Mouse (Mus musculus) v-Abl transformed pro-B cells (cell line): ENCODE data around the gene Fzd9.

Experiments
- in situ Hi-C, 2 experiments: fragments of 400-800 bp; cut with MboI; formaldehyde crosslinking; loops; one replicate each; pipeline ENCODE4 v1.15.1; 2025; ENCODE audit not compliant: unreplicated experiment in 2 of 2

Fzd9 gene

GRCm38 (mm10) chr5:135250186-135251078, 598 bp downstream of the Fzd9 start:
- in situ Hi-C loops = no loop called here

GRCm38 (mm10) chr5:135248956-135249676, 1.9 kb downstream of the Fzd9 start:
- in situ Hi-C loops = no loop called here

GRCm38 (mm10) chr5:135247337-135247736, 3.7 kb downstream of the Fzd9 start:
- in situ Hi-C loops = no loop called here

DNA sequence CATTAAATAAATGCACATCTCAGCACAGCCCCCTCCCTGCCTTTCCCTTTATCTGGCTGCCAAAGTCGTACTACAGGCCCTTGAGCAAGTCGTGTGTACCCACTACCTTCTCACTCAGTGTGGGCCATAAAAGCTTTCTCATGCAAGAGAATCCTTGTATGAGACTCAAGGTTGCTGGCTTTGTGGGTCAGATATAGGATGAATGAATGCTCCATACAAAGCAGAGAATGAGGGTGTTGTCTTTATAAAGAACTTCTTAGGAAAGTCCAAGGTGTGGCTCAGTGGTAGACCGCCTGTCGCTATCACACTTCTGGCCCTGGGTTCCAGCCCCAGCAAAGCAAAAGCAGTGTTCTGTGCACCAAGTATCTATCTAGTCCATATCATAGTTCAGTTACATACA, 4.5 kb downstream of the Fzd9 start:
- in situ Hi-C loops = no loop called here

GRCm38 (mm10) chr5:135243166-135243565, 7.9 kb downstream of the Fzd9 start:
- in situ Hi-C loops = no loop called here

DNA sequence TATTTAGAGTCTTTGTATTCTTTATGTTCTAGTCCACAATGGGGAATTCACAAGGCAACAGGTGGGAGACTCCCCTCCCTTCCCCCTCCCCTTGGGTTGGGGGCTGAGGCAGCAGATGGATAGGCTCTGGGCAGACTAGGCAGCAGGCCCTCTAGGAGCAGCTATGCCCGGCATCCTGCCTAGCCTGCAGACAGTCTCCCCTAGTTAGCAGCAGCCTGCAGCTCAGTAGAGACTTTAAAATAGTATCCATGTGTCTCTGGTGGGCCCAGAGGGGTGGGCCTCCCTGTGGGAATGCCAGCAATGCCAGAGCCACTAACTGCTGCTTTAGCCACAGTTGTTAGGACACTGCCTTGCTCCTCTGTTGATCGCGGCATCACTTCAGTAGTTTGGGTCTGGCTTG, 8.4 kb downstream of the Fzd9 start:
- in situ Hi-C loops = no loop called here

GRCm38 (mm10) chr5:135242136-135242535, 8.9 kb downstream of the Fzd9 start:
- in situ Hi-C loops = no loop called here

DNA sequence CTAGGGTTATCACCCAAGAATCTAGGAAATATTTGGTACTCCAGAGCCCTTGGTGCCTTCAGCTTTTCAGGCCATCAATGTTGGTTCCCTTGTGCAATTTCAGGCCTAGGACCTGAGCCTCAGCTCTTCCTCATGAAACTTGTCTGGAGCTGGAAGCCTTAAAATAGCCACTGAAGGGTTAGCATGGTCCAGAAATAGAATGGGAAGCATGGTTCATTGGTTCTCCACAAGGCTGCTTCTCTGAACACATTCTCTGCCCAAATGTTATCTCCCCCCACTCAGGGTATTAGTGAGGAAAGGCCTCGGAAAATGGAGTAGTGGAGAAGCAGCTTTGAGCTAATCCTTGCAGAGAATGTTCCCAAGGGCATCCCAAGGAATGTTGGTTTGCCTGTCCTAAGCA, 9.6 kb downstream of the Fzd9 start:
- in situ Hi-C loops = no loop called here

GRCm38 (mm10) chr5:135238832-135239231, 12.2 kb downstream of the Fzd9 start:
- in situ Hi-C loops = loop anchor here (5.0 kb wide), 1 partner anchor 48 kb away; no protein-coding TSS in a partner anchor

DNA sequence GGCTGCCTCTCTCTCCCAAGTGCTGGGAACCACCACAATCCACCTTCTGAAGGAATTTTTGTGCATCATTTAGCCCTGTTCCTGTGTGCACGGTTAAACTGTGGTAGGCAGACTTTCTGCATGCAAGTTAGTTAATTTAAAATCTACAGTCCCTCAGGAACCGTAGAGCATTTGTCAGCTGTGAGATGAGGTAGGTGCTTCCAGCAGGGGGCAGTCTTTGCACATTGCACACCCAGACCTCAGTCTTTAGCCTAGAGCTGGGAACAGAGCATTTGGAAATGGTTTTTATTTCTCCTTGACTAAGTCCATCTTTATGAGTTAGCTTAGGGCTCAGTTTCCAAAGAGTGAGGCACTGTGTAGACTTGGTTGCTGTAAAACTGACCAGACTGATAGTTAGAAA, 14.5 kb downstream of the Fzd9 start:
- in situ Hi-C loops = loop anchor here (5.0 kb wide), 1 partner anchor 51 kb away; no protein-coding TSS in a partner anchor

DNA sequence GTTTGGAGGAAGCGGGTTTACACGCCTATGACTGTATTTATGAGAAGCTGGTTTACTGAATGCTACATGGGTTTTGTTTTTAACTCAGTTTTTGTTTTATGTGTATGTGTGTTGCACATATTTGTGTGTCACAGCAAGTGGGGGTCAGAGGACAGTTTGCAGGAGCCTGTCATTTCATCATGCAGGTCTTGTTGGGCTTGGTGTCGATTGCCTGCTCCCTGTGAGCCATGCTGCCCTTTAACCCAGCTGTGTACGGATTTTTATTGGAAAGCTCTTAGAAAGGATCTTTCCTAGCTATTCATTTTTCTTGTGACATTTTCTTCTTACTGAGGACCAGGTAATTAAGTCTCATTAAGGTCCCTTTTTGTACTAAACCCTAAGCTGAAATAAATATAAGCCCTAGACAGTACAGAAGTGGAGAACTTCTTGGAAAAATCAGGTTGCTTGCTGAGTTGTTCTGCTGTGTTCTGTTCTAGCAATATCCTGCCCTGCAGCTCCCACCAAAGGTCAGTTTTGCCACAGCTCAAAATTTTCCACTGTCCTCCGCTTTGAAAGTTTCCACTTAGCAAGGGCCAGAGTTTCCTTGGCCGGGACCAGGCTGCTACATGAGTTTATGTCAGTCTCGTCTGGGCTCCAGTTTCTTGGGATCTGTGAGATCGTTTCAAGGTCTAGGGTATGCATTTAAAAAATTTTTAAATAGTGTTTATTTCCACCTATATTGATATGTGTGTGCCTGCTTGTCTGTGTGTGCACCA, 17.7 kb downstream of the Fzd9 start:
- in situ Hi-C loops = no loop called here

DNA sequence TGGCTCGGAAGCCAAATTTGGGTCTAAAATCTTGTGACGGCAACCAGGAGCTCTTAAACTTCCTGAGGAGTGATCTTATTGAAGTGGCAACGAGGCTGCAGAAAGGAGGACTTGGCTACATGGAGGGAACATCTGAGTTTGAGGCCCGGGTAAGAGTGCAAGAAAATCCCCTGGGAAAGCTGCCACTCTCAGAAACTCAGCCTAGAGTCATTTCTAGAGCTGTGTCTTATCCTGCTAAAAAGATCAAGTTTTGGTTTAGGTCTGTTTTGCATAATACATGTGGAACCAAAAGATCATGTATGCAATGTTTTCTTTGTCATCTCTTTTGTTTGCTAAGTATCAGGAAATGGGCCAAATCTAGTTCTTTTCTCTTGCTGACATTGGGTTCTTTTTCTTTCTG, 20.8 kb downstream of the Fzd9 start:
- in situ Hi-C loops = no loop called here

DNA sequence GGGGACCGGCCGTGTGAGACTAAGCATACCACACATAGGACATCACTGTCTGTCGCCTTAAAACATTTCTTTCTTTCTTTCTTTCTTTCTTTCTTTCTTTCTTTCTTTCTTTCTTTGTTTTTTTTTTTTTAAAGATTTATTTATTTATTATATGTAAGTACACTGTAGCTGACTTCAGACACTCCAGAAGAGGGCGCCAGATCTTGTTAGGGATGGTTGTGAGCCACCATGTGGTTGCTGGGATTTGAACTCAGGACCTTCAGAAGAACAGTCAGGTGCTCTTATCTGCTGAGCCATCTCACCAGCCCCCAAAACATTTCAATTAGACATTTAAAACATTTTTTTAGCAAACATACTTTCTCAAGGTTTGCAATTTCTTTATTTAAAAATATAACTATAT, 25.2 kb downstream of the Fzd9 start:
- in situ Hi-C loops = loop anchor here in 1 of 2 experiments (10.0 kb wide), 1 partner anchor 111 kb away; no protein-coding TSS in a partner anchor

GRCm38 (mm10) chr5:135224169-135224568, 26.9 kb downstream of the Fzd9 start:
- in situ Hi-C loops = loop anchor here in 1 of 2 experiments (10.0 kb wide), 1 partner anchor 109 kb away; no protein-coding TSS in a partner anchor

DNA sequence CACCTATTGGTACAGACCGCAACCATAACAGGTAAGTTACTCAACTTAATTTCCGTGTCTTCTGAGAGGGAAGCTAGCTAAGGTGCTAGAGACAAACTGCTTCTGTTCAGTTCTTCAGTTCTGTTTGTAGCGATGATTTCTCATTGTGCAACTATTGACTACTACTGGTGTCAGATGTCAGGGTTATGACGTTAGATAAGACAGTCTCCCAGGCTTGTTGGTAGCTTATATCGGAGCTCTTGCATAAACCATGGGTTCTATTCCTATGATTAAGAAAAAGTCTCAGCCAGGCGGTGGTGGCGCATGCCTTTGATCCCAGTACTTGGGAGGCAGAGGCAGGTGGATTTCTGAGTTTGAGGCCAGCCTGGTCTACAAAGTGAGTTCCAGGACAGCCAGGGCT, 29.0 kb downstream of the Fzd9 start:
- in situ Hi-C loops = loop anchor here in 1 of 2 experiments (10.0 kb wide), 1 partner anchor 107 kb away; no protein-coding TSS in a partner anchor

GRCm38 (mm10) chr5:135220941-135221340, 30.1 kb downstream of the Fzd9 start:
- in situ Hi-C loops = loop anchor here in 1 of 2 experiments (10.0 kb wide), 1 partner anchor 106 kb away; no protein-coding TSS in a partner anchor

GRCm38 (mm10) chr5:135216871-135217270, 34.2 kb downstream of the Fzd9 start:
- in situ Hi-C loops = no loop called here

DNA sequence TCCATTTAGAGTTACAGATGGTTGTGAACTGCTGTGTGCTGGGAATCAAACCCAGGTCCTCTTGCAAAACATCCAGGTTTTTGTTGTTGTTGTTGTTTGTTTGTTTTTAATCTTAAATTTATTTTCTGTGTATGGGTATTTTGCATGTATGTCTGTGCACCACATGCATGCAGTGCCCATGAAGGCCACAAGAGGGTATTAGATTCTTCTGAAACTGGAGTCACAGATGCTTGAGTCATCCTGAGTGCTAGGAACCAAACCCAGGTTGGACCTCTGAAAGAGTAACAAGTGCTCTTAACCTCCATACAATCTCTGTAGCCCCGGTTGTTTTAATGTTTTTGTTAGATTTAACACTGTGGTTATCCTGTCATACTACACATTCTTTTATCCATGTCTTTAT, 42.8 kb downstream of the Fzd9 start:
- in situ Hi-C loops = no loop called here

- in situ Hi-C loops = no loop called here
Measured at GRCm38 (mm10) chr5:135202763-135203162, 48.3 kb downstream of the Fzd9 start.
